Mouse (Mus musculus) brain, embryonic 14.5 days (tissue): Measurements from ENCODE around the gene Rpl35a.

Experiments used
- CTCF ChIP-seq: fragments of 200-500 bp; IDR thresholded peaks from 2 replicates; pipeline ENCODE4 v1.5.1; 2012; ENCODE audit warnings: inconsistent platforms, mild to moderate bottlenecking, moderate library complexity, borderline replicate concordance; ENCODE audit not compliant: insufficient read depth, insufficient read length; ENCODE audit errors: extremely low read depth
- POLR2A ChIP-seq: fragments of 200-500 bp; IDR thresholded peaks from 2 replicates; pipeline ENCODE4 v1.6.1; 2012; ENCODE audit warnings: mild to moderate bottlenecking, inconsistent platforms, borderline replicate concordance; ENCODE audit not compliant: poor library complexity, insufficient read depth, insufficient read length, severe bottlenecking; ENCODE audit errors: extremely low read depth

DNA sequence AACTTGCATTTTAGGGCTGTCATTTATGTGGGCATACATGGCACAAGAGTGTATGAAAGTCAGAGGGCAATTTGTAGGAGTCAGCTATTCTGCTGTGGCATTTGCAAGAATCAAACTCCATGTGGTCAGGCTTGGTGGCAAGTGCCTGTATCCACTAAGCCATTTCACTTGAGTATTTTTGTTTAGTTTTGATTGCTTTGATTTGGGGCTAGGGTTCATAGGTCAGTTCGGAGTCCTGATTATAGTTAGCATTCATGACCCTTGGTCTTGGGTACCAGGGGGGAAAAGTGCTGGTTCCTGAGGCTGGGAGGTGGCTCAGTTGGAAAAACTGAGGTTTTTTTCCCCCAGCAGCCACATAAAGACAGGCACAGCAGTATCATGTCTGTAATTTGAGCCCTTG is 3.2 kb downstream of the Rpl35a start:
- TF ChIP-seq POLR2A (no peak), CTCF (no peak)
